Mouse (Mus musculus): Measurements from ENCODE around the gene Glis3.

Gene Glis3

DNA sequence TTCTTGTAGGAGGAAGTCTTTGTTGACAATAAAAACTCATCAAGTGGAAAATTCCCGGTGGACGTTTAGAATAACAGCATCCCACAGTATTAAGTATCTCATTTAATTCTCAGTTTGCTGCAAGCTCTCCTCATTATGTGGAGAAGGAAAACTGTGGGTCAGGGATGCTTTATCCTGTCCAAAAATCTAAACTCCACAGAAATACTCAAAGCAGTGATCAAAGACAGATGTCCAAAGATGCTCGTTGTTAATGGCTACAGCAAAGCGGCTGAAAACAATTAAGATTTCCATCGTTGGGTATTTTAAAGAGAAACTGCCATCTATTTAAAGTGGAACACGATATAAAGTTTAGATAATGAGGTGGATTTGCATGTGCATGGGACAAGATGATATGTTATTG lies 454.2 kb downstream of the Glis3 start:
- DNase-seq = no peak

DNA sequence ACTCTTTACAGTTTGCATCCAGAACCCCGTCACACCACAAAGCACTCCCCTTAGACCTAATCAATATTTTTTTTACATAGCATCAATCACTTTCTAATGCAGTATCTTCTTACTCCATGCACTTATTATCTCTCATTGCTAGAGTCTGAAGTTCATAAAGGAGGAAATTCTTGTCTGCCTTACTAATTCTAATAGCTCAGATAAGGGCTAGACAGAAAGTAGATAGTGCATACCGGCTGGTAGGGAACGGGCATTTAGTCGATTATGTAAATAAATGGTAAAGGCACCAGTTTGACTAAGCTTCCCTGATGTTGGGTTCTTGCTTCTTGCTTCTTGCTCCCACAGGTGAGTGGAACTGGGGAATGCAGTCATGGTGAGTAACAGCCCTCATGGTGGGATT lies 468.2 kb downstream of the Glis3 start:
- DNase-seq = no peak
